Mouse (Mus musculus): ENCODE data around the gene Rin3. TPM values are rescaled to one million over a fixed set of nuclear protein-coding genes. Genes with fewer than 3 reads are reported as not detected.

Rin3 gene
- polyA plus RNA-seq, 1 experiment from 2014 or later, result 5.0 TPM

DNA sequence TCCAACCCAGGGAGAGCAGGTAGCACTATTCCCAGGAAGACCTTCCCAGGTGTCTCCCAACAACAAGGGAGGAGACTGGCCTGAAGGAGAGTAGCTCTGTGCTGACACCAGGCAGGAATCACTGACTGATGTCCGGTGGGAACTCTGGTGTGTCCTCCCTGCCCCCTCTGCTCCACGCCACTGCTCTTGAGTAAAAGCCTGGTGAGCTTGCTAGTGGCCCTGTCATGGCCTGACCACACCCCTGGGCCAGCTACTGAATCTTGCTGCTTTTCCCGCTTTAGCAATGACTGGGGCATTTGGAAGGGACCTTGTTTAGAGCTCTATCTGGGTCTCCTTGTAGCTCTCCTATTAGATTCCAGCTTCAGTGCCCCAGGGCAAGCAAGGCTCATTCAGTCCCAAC lies 59.8 kb downstream of the Rin3 start:
- H3K4me3 ChIP-seq (ENCODE audit: low read depth, low read length), result no peak overlapping the region
- H3K4me1 ChIP-seq (replicated peaks; ENCODE audit: control insufficient read depth, insufficient read depth, low read length), result no peaks in the 10 kb centered on the region
- 52% methylated on average over 3 of the region's 3 CpGs for WGBS
- H3K9ac ChIP-seq (ENCODE audit: low read depth, low read length), result no peak overlapping the region
- H3K36me3 ChIP-seq (ENCODE audit: control insufficient read depth, insufficient read depth, low read length), result no peaks in the 10 kb centered on the region
- no peak for ATAC-seq (ENCODE audit: low FRiP score)
- no peak overlapping the region for H3K27ac ChIP-seq (ENCODE audit: low read depth, low read length)
- no peaks in the 10 kb centered on the region for H3K27me3 ChIP-seq (ENCODE audit: control insufficient read depth, insufficient read depth, low read length)
- H3K9me3 ChIP-seq (ENCODE audit: control insufficient read depth, low read length), result no peaks in the 10 kb centered on the region
- H3K4me2 ChIP-seq (replicated peaks; ENCODE audit: low read depth, low read length), result no peak overlapping the region
- no peak for DNase-seq (ENCODE audit: low spot score)

DNA sequence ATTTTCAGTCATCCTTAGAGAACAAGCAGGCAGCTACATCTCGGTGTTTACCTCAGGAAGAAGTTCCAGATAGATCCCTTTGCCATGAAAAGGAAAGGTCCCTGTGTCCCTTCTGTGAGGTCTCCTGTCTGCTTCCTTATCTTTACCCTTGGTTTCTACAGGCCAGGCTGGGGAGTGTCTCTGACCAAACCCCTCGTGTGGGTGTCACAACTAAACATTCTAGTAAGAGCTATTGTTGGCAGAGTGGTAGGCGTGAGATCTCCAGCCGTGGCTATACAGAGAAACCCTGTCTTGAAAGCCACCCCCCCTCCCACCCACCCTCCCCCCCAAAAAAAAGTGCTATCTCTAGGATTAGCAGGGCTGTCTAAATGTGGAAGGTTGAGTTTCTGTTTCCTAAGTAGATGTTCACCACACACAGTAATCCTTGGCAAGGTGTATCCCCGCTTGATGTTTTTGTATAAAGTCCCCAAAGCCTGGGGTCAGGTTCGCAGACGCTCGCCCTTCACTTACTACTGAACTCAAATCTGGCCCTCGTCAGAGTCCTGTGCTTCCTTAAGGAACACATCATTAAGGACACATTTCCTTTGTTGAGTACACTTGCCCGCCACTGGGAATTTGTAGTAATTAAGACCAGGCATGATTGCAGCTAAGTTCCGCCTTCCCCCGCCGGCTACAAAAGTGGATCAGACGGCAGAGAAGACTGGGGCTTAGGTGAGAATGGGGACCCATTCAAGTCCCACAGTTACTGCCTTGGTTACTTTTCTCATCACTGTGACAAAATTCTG lies 62.4 kb downstream of the Rin3 start:
- Histone ChIP-seq H3K27me3 (ENCODE audit: control insufficient read depth, insufficient read depth, low read length) (no peaks in the 10 kb centered on the region), H3K36me3 (ENCODE audit: control insufficient read depth, insufficient read depth, low read length) (no peaks in the 10 kb centered on the region), H3K9me3 (ENCODE audit: control insufficient read depth, low read length) (no peaks in the 10 kb centered on the region), H3K4me2 (replicated peaks; ENCODE audit: low read depth, low read length) (no peak overlapping the region), H3K27ac (ENCODE audit: low read depth, low read length) (no peak overlapping the region), H3K9ac (ENCODE audit: low read depth, low read length) (no peak overlapping the region), H3K4me3 (ENCODE audit: low read depth, low read length) (no peak overlapping the region), H3K4me1 (replicated peaks; ENCODE audit: control insufficient read depth, insufficient read depth, low read length) (no peaks in the 10 kb centered on the region)
- DNase-seq (ENCODE audit: low spot score), result no peak
- 68% methylated on average over 14 of the region's 14 CpGs for WGBS
- no peak for ATAC-seq (ENCODE audit: low FRiP score)

DNA sequence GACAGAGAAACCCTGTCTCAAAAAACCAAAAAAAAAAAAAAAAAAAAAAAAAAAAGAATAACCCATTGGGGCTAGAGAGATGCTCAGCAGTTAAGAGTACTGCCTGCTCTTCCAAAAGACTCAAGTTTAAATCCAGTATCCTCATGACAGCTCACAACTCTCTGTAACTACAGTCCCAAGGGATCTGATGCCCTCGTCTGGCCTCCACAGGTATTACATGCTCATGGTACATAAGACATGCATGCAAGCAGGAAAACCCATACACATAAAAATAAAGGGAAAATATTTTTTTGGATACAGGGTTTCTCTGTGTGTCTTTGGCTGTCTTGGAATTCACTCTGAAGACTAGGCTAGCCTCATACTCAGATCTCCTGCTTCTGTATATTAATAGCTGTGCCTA lies 63.7 kb downstream of the Rin3 start:
- Histone ChIP-seq H3K36me3 (ENCODE audit: control insufficient read depth, insufficient read depth, low read length) (no peaks in the 10 kb centered on the region), H3K4me1 (replicated peaks; ENCODE audit: control insufficient read depth, insufficient read depth, low read length) (no peaks in the 10 kb centered on the region), H3K27me3 (ENCODE audit: control insufficient read depth, insufficient read depth, low read length) (no peaks in the 10 kb centered on the region), H3K27ac (ENCODE audit: low read depth, low read length) (no peak overlapping the region), H3K9ac (ENCODE audit: low read depth, low read length) (no peak overlapping the region), H3K4me2 (replicated peaks; ENCODE audit: low read depth, low read length) (no peak overlapping the region), H3K4me3 (ENCODE audit: low read depth, low read length) (no peak overlapping the region), H3K9me3 (ENCODE audit: control insufficient read depth, low read length) (no peaks in the 10 kb centered on the region)
- 7% methylated on average over 1 of the region's 1 CpGs for WGBS
- peak; percentile 70 for DNase-seq (ENCODE audit: low spot score)
- no peak for ATAC-seq (ENCODE audit: low FRiP score)

DNA sequence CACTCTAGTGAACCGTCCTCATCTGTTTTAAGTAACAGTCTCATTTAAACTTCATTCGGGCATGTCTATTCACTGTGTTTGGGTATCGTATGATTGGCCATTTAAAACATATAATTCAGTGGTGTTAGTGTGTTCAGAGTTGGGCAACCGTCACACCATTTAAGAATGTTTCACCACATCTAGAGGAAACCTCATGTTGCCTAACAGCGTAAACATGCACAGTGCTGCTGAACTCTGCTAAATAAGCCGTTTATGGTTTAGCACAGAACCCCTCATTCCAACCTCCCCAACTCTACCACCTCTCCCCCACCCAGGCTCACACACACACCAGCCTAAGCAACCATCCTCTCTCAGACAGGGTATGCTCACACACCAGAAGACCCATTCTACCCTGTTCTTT lies 65.6 kb downstream of the Rin3 start:
- Histone ChIP-seq H3K4me3 (ENCODE audit: low read depth, low read length) (no peak overlapping the region), H3K27me3 (ENCODE audit: control insufficient read depth, insufficient read depth, low read length) (no peaks in the 10 kb centered on the region), H3K4me2 (replicated peaks; ENCODE audit: low read depth, low read length) (no peak overlapping the region), H3K27ac (ENCODE audit: low read depth, low read length) (no peak overlapping the region), H3K9me3 (ENCODE audit: control insufficient read depth, low read length) (no peaks in the 10 kb centered on the region), H3K36me3 (ENCODE audit: control insufficient read depth, insufficient read depth, low read length) (no peaks in the 10 kb centered on the region), H3K9ac (ENCODE audit: low read depth, low read length) (no peak overlapping the region), H3K4me1 (replicated peaks; ENCODE audit: control insufficient read depth, insufficient read depth, low read length) (no peaks in the 10 kb centered on the region)
- DNase-seq (ENCODE audit: low spot score) (no peak), ATAC-seq (ENCODE audit: low FRiP score) (no peak)
- 94% methylated on average over 6 of the region's 6 CpGs for WGBS

DNA sequence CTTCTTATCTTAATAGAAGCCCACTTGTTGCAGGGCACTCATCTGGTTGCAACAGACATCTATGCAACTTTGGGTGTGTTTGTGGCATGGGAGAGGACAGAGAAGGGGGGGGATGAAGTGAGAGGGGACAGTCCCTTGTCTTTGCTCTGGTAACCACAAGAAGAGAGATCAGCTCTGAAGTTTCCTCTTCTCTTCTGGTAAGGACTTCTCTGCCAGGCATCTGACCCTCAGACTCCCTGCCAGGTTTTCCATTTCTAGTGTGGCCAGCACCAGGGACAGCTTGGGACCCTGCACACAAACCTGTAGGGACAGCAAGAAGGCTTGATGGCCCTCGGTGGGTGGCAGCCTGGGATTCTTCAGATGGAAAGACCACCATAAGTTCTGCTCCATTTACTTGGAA lies 68.1 kb downstream of the Rin3 start:
- Histone ChIP-seq H3K9ac (ENCODE audit: low read depth, low read length) (no peak overlapping the region), H3K4me1 (replicated peaks; ENCODE audit: control insufficient read depth, insufficient read depth, low read length) (no peaks in the 10 kb centered on the region), H3K27ac (ENCODE audit: low read depth, low read length) (no peak overlapping the region), H3K9me3 (ENCODE audit: control insufficient read depth, low read length) (no peaks in the 10 kb centered on the region), H3K27me3 (ENCODE audit: control insufficient read depth, insufficient read depth, low read length) (no peaks in the 10 kb centered on the region), H3K4me3 (ENCODE audit: low read depth, low read length) (no peak overlapping the region), H3K4me2 (replicated peaks; ENCODE audit: low read depth, low read length) (no peak overlapping the region), H3K36me3 (ENCODE audit: control insufficient read depth, insufficient read depth, low read length) (no peaks in the 10 kb centered on the region)
- ATAC-seq (ENCODE audit: low FRiP score) (no peak), DNase-seq (ENCODE audit: low spot score) (no peak)
- 96% methylated on average over 1 of the region's 1 CpGs for WGBS

DNA sequence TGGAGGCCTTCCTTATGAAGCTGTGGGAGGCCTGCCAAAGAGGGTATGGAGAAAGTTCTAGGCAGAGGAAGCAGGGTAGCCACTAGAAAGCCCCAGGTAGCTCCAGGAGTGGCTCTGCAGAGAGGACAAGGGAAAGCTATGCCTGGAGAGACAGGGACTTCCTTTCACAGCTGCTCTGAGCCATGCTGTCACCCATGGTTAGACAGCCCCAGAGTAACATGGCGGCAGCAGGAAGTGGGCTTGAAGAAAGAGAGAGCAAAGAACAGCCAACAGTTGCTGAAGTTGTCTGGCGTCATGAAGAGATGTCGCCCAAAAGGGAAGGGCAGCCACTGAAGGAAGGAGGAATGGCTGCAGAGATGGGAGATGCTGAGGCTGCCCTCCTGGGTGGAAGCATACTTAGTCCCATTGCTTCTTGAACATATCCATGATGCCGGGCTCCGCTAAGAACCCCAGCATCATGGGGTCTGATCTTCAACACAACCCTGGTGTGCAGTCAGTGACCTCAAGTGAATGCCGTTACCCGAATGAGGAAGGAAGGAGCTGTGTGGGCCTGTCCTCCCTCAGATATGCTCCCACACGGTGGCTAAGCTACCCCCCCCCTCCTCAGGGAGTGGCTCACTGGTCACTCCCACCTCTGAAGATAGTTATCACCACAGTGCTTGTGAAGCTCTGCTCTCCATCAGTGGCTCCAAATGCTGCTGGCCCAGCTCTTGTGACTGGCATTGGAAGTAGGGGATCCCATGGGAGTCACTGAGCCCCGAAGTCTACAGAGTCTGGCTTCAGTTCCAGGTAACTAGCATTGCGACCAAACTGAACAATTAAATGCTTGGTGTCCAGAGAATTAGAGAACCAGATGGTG lies 71.5 kb downstream of the Rin3 start:
- Histone ChIP-seq H3K4me1 (replicated peaks; ENCODE audit: control insufficient read depth, insufficient read depth, low read length) (no peaks in the 10 kb centered on the region), H3K27ac (ENCODE audit: low read depth, low read length) (no peak overlapping the region), H3K36me3 (ENCODE audit: control insufficient read depth, insufficient read depth, low read length) (no peaks in the 10 kb centered on the region), H3K4me3 (ENCODE audit: low read depth, low read length) (no peak overlapping the region), H3K9ac (ENCODE audit: low read depth, low read length) (no peak overlapping the region), H3K9me3 (ENCODE audit: control insufficient read depth, low read length) (no peaks in the 10 kb centered on the region), H3K4me2 (replicated peaks; ENCODE audit: low read depth, low read length) (no peak overlapping the region), H3K27me3 (ENCODE audit: control insufficient read depth, insufficient read depth, low read length) (no peaks in the 10 kb centered on the region)
- ATAC-seq (ENCODE audit: low FRiP score), result no peak
- no peak for DNase-seq (ENCODE audit: low spot score)
- WGBS, result 89% methylated on average over 10 of the region's 10 CpGs

DNA sequence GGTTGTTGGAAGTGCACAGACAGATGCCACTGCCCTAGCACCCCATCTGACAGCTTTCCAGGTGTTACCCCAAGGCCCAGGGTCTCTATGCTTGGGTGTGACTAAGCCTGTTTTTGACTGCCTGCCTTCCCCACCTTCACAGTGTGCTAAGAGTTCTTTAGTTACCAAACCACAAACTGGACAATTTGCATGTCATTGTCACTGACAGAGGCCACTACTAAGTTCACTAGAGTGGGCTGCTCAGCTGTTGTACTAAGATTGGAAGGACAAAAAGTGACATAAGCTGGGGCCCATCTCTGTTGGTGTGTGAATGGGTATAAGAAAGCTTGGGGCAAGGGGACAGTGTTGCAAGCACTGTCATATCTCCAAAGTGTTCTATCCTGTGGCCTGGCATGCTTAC lies 72.9 kb downstream of the Rin3 start:
- Histone ChIP-seq H3K9me3 (ENCODE audit: control insufficient read depth, low read length) (no peaks in the 10 kb centered on the region), H3K27me3 (ENCODE audit: control insufficient read depth, insufficient read depth, low read length) (no peaks in the 10 kb centered on the region), H3K4me3 (ENCODE audit: low read depth, low read length) (no peak overlapping the region), H3K4me1 (replicated peaks; ENCODE audit: control insufficient read depth, insufficient read depth, low read length) (no peaks in the 10 kb centered on the region), H3K4me2 (replicated peaks; ENCODE audit: low read depth, low read length) (no peak overlapping the region), H3K27ac (ENCODE audit: low read depth, low read length) (no peak overlapping the region), H3K9ac (ENCODE audit: low read depth, low read length) (no peak overlapping the region), H3K36me3 (ENCODE audit: control insufficient read depth, insufficient read depth, low read length) (no peaks in the 10 kb centered on the region)
- no peak for ATAC-seq (ENCODE audit: low FRiP score)
- no peak for DNase-seq (ENCODE audit: low spot score)

DNA sequence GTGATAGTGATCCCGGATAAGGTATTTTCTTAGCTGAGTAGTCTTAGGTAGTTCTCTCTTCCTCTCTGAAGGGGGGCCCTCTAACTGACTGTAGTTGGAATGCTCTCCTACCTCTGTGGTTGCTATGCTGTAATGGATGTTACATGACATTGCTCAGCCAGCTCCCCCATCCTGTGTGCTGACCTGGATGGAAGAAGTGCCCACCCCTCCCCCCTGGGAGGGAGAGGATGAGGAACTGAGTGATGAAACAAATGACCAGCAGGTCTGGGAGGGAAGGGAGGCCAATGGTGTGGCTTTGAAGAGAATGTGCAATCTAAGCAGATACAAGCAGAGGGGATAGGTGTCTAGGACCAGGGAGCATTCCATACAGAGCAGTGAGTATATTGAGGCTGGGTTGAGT lies 73.9 kb downstream of the Rin3 start:
- ATAC-seq (ENCODE audit: low FRiP score) (no peak), DNase-seq (ENCODE audit: low spot score) (no peak)
- Histone ChIP-seq H3K4me2 (replicated peaks; ENCODE audit: low read depth, low read length) (no peak overlapping the region), H3K9me3 (ENCODE audit: control insufficient read depth, low read length) (no peaks in the 10 kb centered on the region), H3K9ac (ENCODE audit: low read depth, low read length) (no peak overlapping the region), H3K27ac (ENCODE audit: low read depth, low read length) (no peak overlapping the region), H3K36me3 (ENCODE audit: control insufficient read depth, insufficient read depth, low read length) (no peaks in the 10 kb centered on the region), H3K4me1 (replicated peaks; ENCODE audit: control insufficient read depth, insufficient read depth, low read length) (no peaks in the 10 kb centered on the region), H3K4me3 (ENCODE audit: low read depth, low read length) (no peak overlapping the region), H3K27me3 (ENCODE audit: control insufficient read depth, insufficient read depth, low read length) (no peaks in the 10 kb centered on the region)
- 89% methylated on average over 1 of the region's 1 CpGs for WGBS

DNA sequence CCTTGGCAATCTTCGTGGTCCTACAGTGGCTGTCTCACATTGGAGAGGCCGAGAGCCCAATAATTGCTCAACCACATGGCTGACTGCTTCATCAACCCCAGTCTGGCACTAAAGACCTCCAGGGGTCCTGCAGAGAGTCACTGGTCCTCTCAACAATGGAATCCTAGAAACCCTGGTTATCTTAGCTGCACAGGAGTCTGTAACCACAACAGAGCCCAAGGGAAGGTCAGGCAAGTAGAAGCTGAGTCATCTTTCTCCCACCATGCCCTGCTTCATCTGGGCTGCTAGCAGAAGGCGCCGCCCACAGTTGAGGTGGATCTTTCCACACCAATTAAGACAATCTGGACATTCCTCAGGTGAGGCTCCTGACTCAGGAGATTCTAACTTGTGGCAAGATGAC lies 76.5 kb downstream of the Rin3 start:
- Histone ChIP-seq H3K4me1 (replicated peaks; ENCODE audit: control insufficient read depth, insufficient read depth, low read length) (no peaks in the 10 kb centered on the region), H3K4me3 (ENCODE audit: low read depth, low read length) (no peak overlapping the region), H3K36me3 (ENCODE audit: control insufficient read depth, insufficient read depth, low read length) (no peaks in the 10 kb centered on the region), H3K9me3 (ENCODE audit: control insufficient read depth, low read length) (no peaks in the 10 kb centered on the region), H3K4me2 (replicated peaks; ENCODE audit: low read depth, low read length) (no peak overlapping the region), H3K27ac (ENCODE audit: low read depth, low read length) (no peak overlapping the region), H3K27me3 (ENCODE audit: control insufficient read depth, insufficient read depth, low read length) (no peaks in the 10 kb centered on the region), H3K9ac (ENCODE audit: low read depth, low read length) (no peak overlapping the region)
- DNase-seq (ENCODE audit: low spot score) (no peak), ATAC-seq (ENCODE audit: low FRiP score) (no peak)
- WGBS, result 91% methylated on average over 4 of the region's 4 CpGs

Data from hindbrain, embryonic 11.5 days (tissue).